Comparison of ENCODE assay signal across 9 mouse cellular contexts in genomic region chr11:98447475-98447834, GRCm38 (mm10). TPM values are rescaled to one million over a fixed set of nuclear protein-coding genes. Genes with fewer than 3 reads are reported as not detected.
DNase-seq lines count a peak whose midpoint lies in the region; ATAC-seq and TF ChIP-seq lines count a peak whose summit lies in the region.
"Had no signal": no experiment of that assay in that cellular context is flagged by ENCODE, and none has a peak within 500 bp of the region (broad histone marks: within the 10 kb centered on the region; RNA-seq: fewer than 3 reads in every experiment).

No protein-coding gene starts in this region.

- no peak for TF ChIP-seq POLR2A in kidney, adult 2 months (IDR thresholded peaks at IDR 0.05; ENCODE audit: low read depth, low read length)

- H3K27ac ChIP-seq in kidney, adult 2 months (ENCODE audit: insufficient read depth, low read depth, low read length): peak overlapping the region; percentile 98
- peak overlapping the region; percentile 81 for H3K27ac ChIP-seq in embryonic facial prominence, embryonic 10.5 days (replicated peaks)
- no peak overlapping the region for H3K27ac ChIP-seq in hindbrain, embryonic 16.5 days (ENCODE audit: low read depth, low read length)
- H3K27ac ChIP-seq in midbrain, embryonic 11.5 days (ENCODE audit: low read depth, low read length): no peak overlapping the region

- WGBS in kidney, adult 2 months: 15% methylated on average over 7 of the region's 7 CpGs
- WGBS in embryonic facial prominence, embryonic 10.5 days: 10% methylated on average over 7 of the region's 7 CpGs
- WGBS in hindbrain, embryonic 16.5 days: 11% methylated on average over 7 of the region's 7 CpGs
- 11% methylated on average over 7 of the region's 7 CpGs for WGBS in midbrain, embryonic 11.5 days

- no peaks in the 10 kb centered on the region for H3K27me3 ChIP-seq in kidney, adult 2 months (replicated peaks; ENCODE audit: control insufficient read depth, insufficient read depth, low read length)
- H3K27me3 ChIP-seq in embryonic facial prominence, embryonic 10.5 days (replicated peaks; ENCODE audit: low read depth, poor library complexity, severe bottlenecking): peaks cover 83% of the 10 kb centered on the region
- H3K27me3 ChIP-seq in hindbrain, embryonic 16.5 days (replicated peaks; ENCODE audit: control insufficient read depth, insufficient read depth, low read length): peaks cover 23% of the 10 kb centered on the region
- H3K27me3 ChIP-seq in midbrain, embryonic 11.5 days (ENCODE audit: control insufficient read depth, insufficient read depth, low read length): peaks cover 12% of the 10 kb centered on the region

- H3K9me3 ChIP-seq in embryonic facial prominence, embryonic 10.5 days: no peaks in the 10 kb centered on the region
- H3K9me3 ChIP-seq in hindbrain, embryonic 16.5 days (ENCODE audit: control insufficient read depth, low read length): no peaks in the 10 kb centered on the region
- no peaks in the 10 kb centered on the region for H3K9me3 ChIP-seq in midbrain, embryonic 11.5 days (ENCODE audit: control insufficient read depth, low read length)

- DNase-seq in kidney, adult 2 months: no peak
- no peak for DNase-seq in kidney, postnatal 10 days
- DNase-seq in embryonic facial prominence, embryonic 10.5 days (ENCODE audit: low spot score): no peak
- DNase-seq in midbrain, embryonic 11.5 days (ENCODE audit: low spot score, missing footprints): peak; percentile 83
- no peak for DNase-seq in cerebellum, adult 11-12 months
- no peak for DNase-seq in gastrocnemius, adult 18-20 months (ENCODE audit: low spot score)
- DNase-seq in cerebellum, adult 8-10 months: no peak

- no peak for ATAC-seq in hindbrain, embryonic 16.5 days
- ATAC-seq in midbrain, embryonic 11.5 days (ENCODE audit: low FRiP score): no peak

- peak overlapping the region; percentile 89 for H3K4me3 ChIP-seq in kidney, adult 2 months (ENCODE audit: insufficient read depth, low read depth, low read length)
- H3K4me3 ChIP-seq in embryonic facial prominence, embryonic 10.5 days: peak overlapping the region; percentile 50
- H3K4me3 ChIP-seq in hindbrain, embryonic 16.5 days (ENCODE audit: low read length): peak overlapping the region; percentile 22
- no peak overlapping the region for H3K4me3 ChIP-seq in midbrain, embryonic 11.5 days (ENCODE audit: low read depth, low read length)

- peak overlapping the region; percentile 43 for H3K9ac ChIP-seq in hindbrain, embryonic 16.5 days (ENCODE audit: low read depth, low read length)
- H3K9ac ChIP-seq in midbrain, embryonic 11.5 days (ENCODE audit: low read length): no peak overlapping the region

- peak overlapping the region; percentile 42 for H3K4me2 ChIP-seq in hindbrain, embryonic 16.5 days (ENCODE audit: low read length)
- H3K4me2 ChIP-seq in midbrain, embryonic 11.5 days: no peak overlapping the region

- peaks cover 26% of the 10 kb centered on the region for H3K4me1 ChIP-seq in kidney, adult 2 months (ENCODE audit: control insufficient read depth, insufficient read depth, low read length)
- H3K4me1 ChIP-seq in embryonic facial prominence, embryonic 10.5 days: peaks cover 38% of the 10 kb centered on the region
- H3K4me1 ChIP-seq in hindbrain, embryonic 16.5 days (ENCODE audit: control insufficient read depth, insufficient read depth, low read depth, low read length): peaks cover 4% of the 10 kb centered on the region; the same call in 1 of the 2 replicates
- H3K4me1 ChIP-seq in midbrain, embryonic 11.5 days (ENCODE audit: control insufficient read depth, insufficient read depth, low read length): 0 out of 2 replicates have a peak, but pooled peaks cover 2% of the 10 kb centered on the region

- H3K36me3 ChIP-seq in kidney, adult 2 months (ENCODE audit: control insufficient read depth, insufficient read depth, low read length): peaks cover 8% of the 10 kb centered on the region
- 0 out of 2 replicates have a peak, but pooled peaks cover 7% of the 10 kb centered on the region for H3K36me3 ChIP-seq in embryonic facial prominence, embryonic 10.5 days (replicated peaks)
- H3K36me3 ChIP-seq in hindbrain, embryonic 16.5 days (ENCODE audit: control insufficient read depth, insufficient read depth, low read length): no peaks in the 10 kb centered on the region
- H3K36me3 ChIP-seq in midbrain, embryonic 11.5 days (ENCODE audit: control insufficient read depth, insufficient read depth, low read length): no peaks in the 10 kb centered on the region

- no peak for TF ChIP-seq CTCF in kidney, adult 2 months (conservative IDR thresholded peaks at IDR 0.05; ENCODE audit: insufficient read depth, insufficient read length, low read depth, low read length)

RNA-seq across cellular contexts. Expression of gene Grb7, which starts 1.3 kb away (rescaled TPM):
- 143 and 160 TPM in 2 replicates for polyA plus RNA-seq in kidney, adult 2 months (2012; rRNA removed)
- polyA plus RNA-seq in embryonic facial prominence, embryonic 10.5 days (2016; fragmentation: Nextera tagmentation; extraction: Ambion mirVana): 11.9 and 13.3 TPM in 2 replicates
- polyA plus RNA-seq in hindbrain, embryonic 16.5 days (2015; fragmentation: Nextera tagmentation; extraction: Ambion mirVana): 1.3 and 2.5 TPM in 2 replicates
- 0.60 and 1.0 TPM in 2 replicates for polyA plus RNA-seq in midbrain, embryonic 11.5 days (2014; fragmentation: Nextera tagmentation; extraction: Ambion mirVana)
- under 1 TPM in 1 of 2 experiments, not detected in 1; 0.12 TPM for total RNA-seq in gastrocnemius, adult 18-20 months (2021)
- total RNA-seq: hematopoietic stem cell, adult 5-6 weeks had no signal

RNA-seq across cellular contexts. Expression of gene Mien1, which starts 8.7 kb away (rescaled TPM):
- polyA plus RNA-seq in kidney, adult 2 months (2012; rRNA removed): 126 and 179 TPM in 2 replicates
- polyA plus RNA-seq in embryonic facial prominence, embryonic 10.5 days (2016; fragmentation: Nextera tagmentation; extraction: Ambion mirVana): 83.5 and 85.9 TPM in 2 replicates
- 250 and 276 TPM in 2 replicates for polyA plus RNA-seq in hindbrain, embryonic 16.5 days (2015; fragmentation: Nextera tagmentation; extraction: Ambion mirVana)
- 145 and 158 TPM in 2 replicates for polyA plus RNA-seq in midbrain, embryonic 11.5 days (2014; fragmentation: Nextera tagmentation; extraction: Ambion mirVana)
- 10 to 100 TPM; 36.0 to 37.8 TPM for total RNA-seq in gastrocnemius, adult 18-20 months (2021)

RNA-seq across cellular contexts. Expression of gene Erbb2, which starts 35.2 kb away (rescaled TPM):
- 44.8 and 55.9 TPM in 2 replicates for polyA plus RNA-seq in kidney, adult 2 months (2012; rRNA removed)
- 27.5 and 29.5 TPM in 2 replicates for polyA plus RNA-seq in embryonic facial prominence, embryonic 10.5 days (2016; fragmentation: Nextera tagmentation; extraction: Ambion mirVana)
- polyA plus RNA-seq in hindbrain, embryonic 16.5 days (2015; fragmentation: Nextera tagmentation; extraction: Ambion mirVana): 6.6 and 10.0 TPM in 2 replicates
- polyA plus RNA-seq in midbrain, embryonic 11.5 days (2014; fragmentation: Nextera tagmentation; extraction: Ambion mirVana): 14.8 TPM in 2 replicates
- 1 to 10 TPM; 1.1 to 1.7 TPM for total RNA-seq in gastrocnemius, adult 18-20 months (2021)
- total RNA-seq: hematopoietic stem cell, adult 5-6 weeks had no signal

RNA-seq across cellular contexts. Expression of gene Pgap3, which starts 47.2 kb away (rescaled TPM):
- polyA plus RNA-seq in kidney, adult 2 months (2012; rRNA removed): 32.2 and 35.4 TPM in 2 replicates
- polyA plus RNA-seq in embryonic facial prominence, embryonic 10.5 days (2016; fragmentation: Nextera tagmentation; extraction: Ambion mirVana): 9.6 TPM in 2 replicates
- polyA plus RNA-seq in hindbrain, embryonic 16.5 days (2015; fragmentation: Nextera tagmentation; extraction: Ambion mirVana): 8.2 and 9.3 TPM in 2 replicates
- 5.6 and 5.7 TPM in 2 replicates for polyA plus RNA-seq in midbrain, embryonic 11.5 days (2014; fragmentation: Nextera tagmentation; extraction: Ambion mirVana)
- total RNA-seq in gastrocnemius, adult 18-20 months (2021): 1 to 10 TPM; 2.3 to 3.7 TPM

Comparison
In these comparisons a context has a peak if more than half of its experiments do, and no peak if none do; other contexts are left out.
1. H3K27ac ChIP-seq: peak in kidney, adult 2 months (single experiment) and embryonic facial prominence, embryonic 10.5 days (single experiment); none in hindbrain, embryonic 16.5 days (single experiment) and midbrain, embryonic 11.5 days (single experiment).
2. RNA of gene Grb7, which starts 1.3 kb away (polyA plus RNA-seq): 143 to 160 TPM in kidney, adult 2 months; 11.9 to 13.3 TPM in embryonic facial prominence, embryonic 10.5 days, 1.3 to 2.5 TPM in hindbrain, embryonic 16.5 days and 0.60 to 1.0 TPM in midbrain, embryonic 11.5 days; every median in the first group is over 10 times any median in the second.